In the genomic region with DNA sequence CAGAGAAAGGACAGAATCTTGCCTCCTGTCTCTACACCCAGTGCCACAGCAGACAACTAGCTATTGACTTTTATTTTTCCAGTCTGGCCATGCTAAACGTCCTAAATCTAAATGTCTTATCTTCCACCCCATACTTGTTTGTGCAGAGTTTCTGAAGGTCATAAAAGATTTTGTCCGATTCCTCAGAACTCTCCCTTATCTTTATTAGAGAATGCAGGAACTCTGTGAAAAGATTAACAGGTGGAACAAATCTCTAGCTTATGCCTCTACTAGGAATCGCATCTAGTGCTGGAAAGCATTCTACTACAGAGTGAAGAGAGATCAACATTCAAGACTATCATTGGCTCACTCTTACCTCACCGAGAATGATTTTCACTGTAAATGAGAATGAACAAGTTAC, we compare ENCODE assay signal across 7 mouse cellular contexts. TPM values are rescaled to one million over a fixed set of nuclear protein-coding genes. Genes with fewer than 3 reads are reported as not detected.
A peak's percentile ranks its signal among the peaks of the same experiment; 100 is the strongest.
DNase-seq lines count a peak whose midpoint lies in the region; ATAC-seq and TF ChIP-seq lines count a peak whose summit lies in the region.

No protein-coding gene starts in this region.

- no peak overlapping the region; the same call in 1 of the 2 replicates for H3K4me3 ChIP-seq in lung, embryonic 16.5 days (ENCODE audit: low read length)
- H3K4me3 ChIP-seq in forebrain, embryonic 14.5 days (ENCODE audit: low read depth, low read length): peak overlapping the region; percentile 87
- H3K4me3 ChIP-seq in liver, embryonic 14.5 days (ENCODE audit: insufficient read depth in 1 of 2, low read depth in 2 of 2, low read length in 2 of 2): peak overlapping the region in 1 of 2 experiments; percentile 70; a peak in 2 of 4 replicates
- H3K4me3 ChIP-seq in stomach, postnatal 0 days (ENCODE audit: low read depth, low read length): peak overlapping the region; percentile 96; the same call in 1 of the 2 replicates

- TF ChIP-seq CTCF in liver, embryonic 14.5 days (IDR thresholded peaks at IDR 0.05; ENCODE audit: low read depth): no peak
- TF ChIP-seq CTCF in stomach, postnatal 0 days (IDR thresholded peaks at IDR 0.05; ENCODE audit: low read depth): no peak

- 44% methylated on average over 4 of the region's 4 CpGs for WGBS in lung, embryonic 16.5 days
- 70% methylated on average over 4 of the region's 4 CpGs for WGBS in forebrain, embryonic 14.5 days
- 22% methylated on average over 4 of the region's 4 CpGs for WGBS in liver, embryonic 14.5 days (ENCODE audit: insufficient replicate concordance)
- 36% methylated on average over 4 of the region's 4 CpGs for WGBS in stomach, postnatal 0 days

- no peak for ATAC-seq in lung, embryonic 16.5 days (ENCODE audit: low read depth)
- ATAC-seq in forebrain, embryonic 14.5 days: no peak
- ATAC-seq in liver, embryonic 14.5 days (ENCODE audit: insufficient read depth): no peak
- no peak for ATAC-seq in stomach, postnatal 0 days (ENCODE audit: low FRiP score, low TSS enrichment)

- DNase-seq in lung, adult 18-20 months: no peak
- peak; percentile 24 for DNase-seq in forebrain, embryonic 14.5 days (ENCODE audit: low spot score)
- peak in 1 of 3 experiments; percentile 43 for DNase-seq in liver, embryonic 14.5 days (ENCODE audit: low read depth in 3 of 3, low spot score in 3 of 3)
- DNase-seq in stomach, postnatal 0 days (ENCODE audit: low spot score): no peak
- DNase-seq in B cell, adult 2 months: no peak
- DNase-seq in c-Kit-positive CD71-positive TER-119-positive erythroid progenitor cells, embryonic 14.5 days (ENCODE audit: low spot score): no peak

- no peaks in the 10 kb centered on the region for H3K36me3 ChIP-seq in lung, embryonic 16.5 days (ENCODE audit: control insufficient read depth, insufficient read depth, low read length)
- H3K36me3 ChIP-seq in forebrain, embryonic 14.5 days (ENCODE audit: control insufficient read depth, insufficient read depth, low read length): no peaks in the 10 kb centered on the region
- peaks cover 3% of the 10 kb centered on the region; the same call in 1 of the 2 replicates for H3K36me3 ChIP-seq in liver, embryonic 14.5 days (replicated peaks; ENCODE audit: control insufficient read depth, insufficient read depth, low read depth)
- H3K36me3 ChIP-seq in stomach, postnatal 0 days (ENCODE audit: control insufficient read depth, insufficient read depth, low read length): no peaks in the 10 kb centered on the region

- H3K9ac ChIP-seq in lung, embryonic 16.5 days (ENCODE audit: low read length): no peak overlapping the region
- peak overlapping the region; percentile 98 for H3K9ac ChIP-seq in forebrain, embryonic 14.5 days (ENCODE audit: low read length)
- H3K9ac ChIP-seq in liver, embryonic 14.5 days (replicated peaks): peak overlapping the region; percentile 89
- peak overlapping the region; percentile 5; the same call in 1 of the 2 replicates for H3K9ac ChIP-seq in stomach, postnatal 0 days (ENCODE audit: low read length)

- H3K27me3 ChIP-seq in lung, embryonic 16.5 days (ENCODE audit: control insufficient read depth, insufficient read depth, low read depth, low read length): no peaks in the 10 kb centered on the region
- no peaks in the 10 kb centered on the region for H3K27me3 ChIP-seq in forebrain, embryonic 14.5 days (replicated peaks; ENCODE audit: control insufficient read depth, insufficient read depth, low read length)
- H3K27me3 ChIP-seq in liver, embryonic 14.5 days (ENCODE audit: control insufficient read depth, insufficient read depth, low read length): no peaks in the 10 kb centered on the region; the same call in 1 of the 2 replicates
- no peaks in the 10 kb centered on the region for H3K27me3 ChIP-seq in stomach, postnatal 0 days (ENCODE audit: control insufficient read depth, insufficient read depth, low read length)

- H3K4me1 ChIP-seq in lung, embryonic 16.5 days (replicated peaks; ENCODE audit: control insufficient read depth, insufficient read depth, low read length): peaks cover 19% of the 10 kb centered on the region
- H3K4me1 ChIP-seq in forebrain, embryonic 14.5 days (ENCODE audit: control insufficient read depth, insufficient read depth, low read length): peaks cover 31% of the 10 kb centered on the region
- peaks cover 18 to 22% of the 10 kb centered on the region in 2 experiments for H3K4me1 ChIP-seq in liver, embryonic 14.5 days (replicated peaks; ENCODE audit: control insufficient read depth in 2 of 2, insufficient read depth in 2 of 2, low read length in 1 of 2)
- 0 out of 2 replicates have a peak, but pooled peaks cover 2% of the 10 kb centered on the region for H3K4me1 ChIP-seq in stomach, postnatal 0 days (replicated peaks; ENCODE audit: control insufficient read depth, insufficient read depth)

- TF ChIP-seq EP300 in liver, embryonic 14.5 days (IDR thresholded peaks at IDR 0.05; ENCODE audit: low read depth): 0 out of 2 replicates have a peak, but pooled peaks have one; percentile 37
- no peak for TF ChIP-seq EP300 in stomach, postnatal 0 days (optimal IDR thresholded peaks at IDR 0.05)

- peak overlapping the region; percentile 77 for H3K4me2 ChIP-seq in lung, embryonic 16.5 days (ENCODE audit: low read depth, low read length)
- peak overlapping the region; percentile 75 for H3K4me2 ChIP-seq in forebrain, embryonic 14.5 days (ENCODE audit: low read length)
- H3K4me2 ChIP-seq in liver, embryonic 14.5 days (ENCODE audit: low read depth): peak overlapping the region; percentile 94
- peak overlapping the region; percentile 80 for H3K4me2 ChIP-seq in stomach, postnatal 0 days (replicated peaks; ENCODE audit: low read depth)

- no peaks in the 10 kb centered on the region for H3K9me3 ChIP-seq in lung, embryonic 16.5 days (ENCODE audit: control insufficient read depth, low read length)
- no peaks in the 10 kb centered on the region for H3K9me3 ChIP-seq in forebrain, embryonic 14.5 days (replicated peaks; ENCODE audit: control insufficient read depth, low read length)
- H3K9me3 ChIP-seq in liver, embryonic 14.5 days (ENCODE audit: control insufficient read depth, low read length): no peaks in the 10 kb centered on the region
- no peaks in the 10 kb centered on the region for H3K9me3 ChIP-seq in stomach, postnatal 0 days (ENCODE audit: control insufficient read depth, low read length)

- H3K27ac ChIP-seq in lung, embryonic 16.5 days (ENCODE audit: low read length): no peak overlapping the region
- peak overlapping the region; percentile 98; the same call in 1 of the 2 replicates for H3K27ac ChIP-seq in forebrain, embryonic 14.5 days (ENCODE audit: low read depth, low read length)
- H3K27ac ChIP-seq in liver, embryonic 14.5 days: no peak overlapping the region
- H3K27ac ChIP-seq in stomach, postnatal 0 days (replicated peaks): no peak overlapping the region

RNA-seq across cellular contexts. Expression of a gene that starts 1.7 kb away (rescaled TPM):
- polyA plus RNA-seq in lung, embryonic 16.5 days (2015; fragmentation: Nextera tagmentation; extraction: Ambion mirVana): 3.8 and 4.4 TPM in 2 replicates
- 15.6 and 18.2 TPM in 2 replicates for polyA plus RNA-seq in forebrain, embryonic 14.5 days (2014; fragmentation: Nextera tagmentation; extraction: Ambion mirVana)
- polyA plus RNA-seq in liver, embryonic 14.5 days (2012; rRNA removed): 8.6 and 13.9 TPM in 2 replicates
- polyA plus RNA-seq in liver, embryonic 14.5 days (2014; fragmentation: Nextera tagmentation; extraction: Ambion mirVana): 16.0 and 19.4 TPM in 2 replicates
- 6.8 and 7.1 TPM in 2 replicates for polyA plus RNA-seq in stomach, postnatal 0 days (2015; fragmentation: Nextera tagmentation; extraction: Ambion mirVana)
